Mouse (Mus musculus) embryonic facial prominence, embryonic 11.5 days (tissue): Measurements from ENCODE around the gene Rnf214. TPM values are rescaled to one million over a fixed set of nuclear protein-coding genes. Genes with fewer than 3 reads are reported as not detected.
A peak's percentile ranks its signal among the peaks of the same experiment; 100 is the strongest.

ENCODE experiments used
- ATAC-seq: fragments of 200-750 bp; cut with Nextera tagmentation; replicated peaks from 2 replicates; pipeline ENCODE4 v1.8.0; 2017; ENCODE audit warnings: low read depth; ENCODE audit not compliant: insufficient number of reproducible peaks, low FRiP score, low TSS enrichment
- DNase-seq: peaks from one replicate; pipeline ENCODE4 v3.0.0-alpha.2; 2015; ENCODE audit warnings: low spot score
- H3K27ac ChIP-seq: fragments of 300-500 bp; sonication (generic); replicated peaks from 2 replicates; pipeline ENCODE4 v1.5.1; 2014; ENCODE audit warnings: mild to moderate bottlenecking, low read depth, low read length, control low read depth
- H3K27me3 ChIP-seq: fragments of 300-500 bp; sonication (generic); 2 replicates; pipeline ENCODE4 v1.6.1; 2014; ENCODE audit warnings: mild to moderate bottlenecking, low read length, moderate library complexity, mixed read lengths; ENCODE audit not compliant: control insufficient read depth, insufficient read depth
- H3K36me3 ChIP-seq: fragments of 300-500 bp; sonication (generic); replicated peaks from 2 replicates; pipeline ENCODE4 v1.6.1; 2014; ENCODE audit warnings: low read depth, mild to moderate bottlenecking, low read length, moderate library complexity, mixed read lengths; ENCODE audit not compliant: control insufficient read depth, insufficient read depth
- H3K4me1 ChIP-seq: fragments of 300-500 bp; sonication (generic); 2 replicates; pipeline ENCODE4 v1.6.1; 2014; ENCODE audit warnings: low read length, mixed read lengths; ENCODE audit not compliant: control insufficient read depth, insufficient read depth
- H3K4me2 ChIP-seq: fragments of 300-500 bp; sonication (generic); 2 replicates; pipeline ENCODE4 v1.6.1; 2014; ENCODE audit warnings: low read depth, mild to moderate bottlenecking, control low read depth, low read length, moderate library complexity
- H3K4me3 ChIP-seq: fragments of 300-500 bp; sonication (generic); 2 replicates; pipeline ENCODE4 v1.5.1; 2014; ENCODE audit warnings: low read depth, low read length, control low read depth
- H3K9ac ChIP-seq: fragments of 300-500 bp; sonication (generic); replicated peaks from 2 replicates; pipeline ENCODE4 v1.6.1; 2014; ENCODE audit warnings: mild to moderate bottlenecking, control low read depth, low read length
- H3K9me3 ChIP-seq: fragments of 300-500 bp; sonication (generic); replicated peaks from 2 replicates; pipeline ENCODE4 v1.6.1; 2016; ENCODE audit warnings: mild to moderate bottlenecking, low read length, inconsistent platforms, mixed read lengths; ENCODE audit not compliant: control insufficient read depth
- WGBS: fragments of 180-500 bp; shearing (Covaris S2); extraction: QIAGEN DNeasy Blood & Tissue Kit; methylation state at CpG from one replicate; pipeline ENCODE4 v1.1.7; 2014; 5-methylcytosine and 5-hydroxymethylcytosine counted together
- polyA plus RNA-seq: library from polyadenylated mRNA; unstranded; fragments of >200 nt; fragmentation: Nextera tagmentation; extraction: Ambion mirVana; gene quantifications from 2 replicates; pipeline ENCODE4 v1.2.1, GENCODE M21; 2014

Gene Rnf214
- polyA plus RNA-seq, 1 experiment from 2014 or later: 53.1 TPM

- 86% methylated on average over 5 of the region's 5 CpGs for WGBS
- DNase-seq (no peak), ATAC-seq (no peak)
- Histone ChIP-seq H3K9ac (no peak overlapping the region), H3K4me3 (no peak overlapping the region), H3K27me3 (no peaks in the 10 kb centered on the region), H3K9me3 (no peaks in the 10 kb centered on the region), H3K36me3 (peaks cover 8% of the 10 kb centered on the region; the same call in 1 of the 2 replicates), H3K4me2 (no peak overlapping the region), H3K4me1 (no peaks in the 10 kb centered on the region), H3K27ac (no peak overlapping the region)
Observed at GRCm38 (mm10) chr9:45929285-45929684, 22.6 kb upstream of the Rnf214 start.

GRCm38 (mm10) chr9:45919895-45920294 is 13.2 kb upstream of the Rnf214 start:
- Histone ChIP-seq H3K36me3 (no peaks in the 10 kb centered on the region; the same call in 1 of the 2 replicates), H3K27ac (no peak overlapping the region), H3K4me3 (no peak overlapping the region), H3K4me1 (no peaks in the 10 kb centered on the region), H3K27me3 (no peaks in the 10 kb centered on the region), H3K4me2 (no peak overlapping the region), H3K9ac (no peak overlapping the region), H3K9me3 (no peaks in the 10 kb centered on the region)
- 60% methylated on average over 1 of the region's 1 CpGs for WGBS
- ATAC-seq (no peak), DNase-seq (no peak)

- no peak for ATAC-seq
- Histone ChIP-seq H3K9me3 (no peaks in the 10 kb centered on the region), H3K4me1 (no peaks in the 10 kb centered on the region), H3K27ac (no peak overlapping the region), H3K9ac (no peak overlapping the region), H3K4me3 (no peak overlapping the region), H3K4me2 (no peak overlapping the region), H3K27me3 (no peaks in the 10 kb centered on the region), H3K36me3 (no peaks in the 10 kb centered on the region; the same call in none of the 2 replicates)
- 87% methylated on average over 5 of the region's 5 CpGs for WGBS
- DNase-seq: no peak
Observed at GRCm38 (mm10) chr9:45917041-45917934, 10.6 kb upstream of the Rnf214 start.

DNA sequence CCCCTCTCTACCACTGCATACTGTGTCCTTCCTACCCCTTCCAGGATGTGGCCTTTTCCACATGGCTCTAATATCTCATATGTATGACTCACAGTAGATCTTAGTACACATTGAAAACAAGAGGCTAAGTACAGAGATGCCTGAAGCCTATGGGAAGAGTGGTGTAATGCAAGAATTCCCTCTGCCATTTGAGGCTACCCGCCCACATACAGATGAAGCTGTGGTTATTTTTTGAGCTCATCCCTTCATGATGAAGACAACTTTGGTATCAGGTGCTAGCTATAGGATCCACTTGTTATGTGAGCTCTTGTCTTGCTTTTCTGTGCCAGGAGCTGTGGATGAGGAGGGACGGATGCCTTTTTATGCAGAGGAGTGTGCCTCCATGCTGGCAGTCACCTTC is 8.9 kb upstream of the Rnf214 start:
- Histone ChIP-seq H3K27me3 (no peaks in the 10 kb centered on the region), H3K27ac (no peak overlapping the region), H3K4me1 (no peaks in the 10 kb centered on the region), H3K4me2 (no peak overlapping the region), H3K9ac (no peak overlapping the region), H3K9me3 (no peaks in the 10 kb centered on the region), H3K4me3 (no peak overlapping the region), H3K36me3 (no peaks in the 10 kb centered on the region; the same call in none of the 2 replicates)
- DNase-seq (no peak), ATAC-seq (no peak)
- WGBS: 90% methylated on average over 2 of the region's 2 CpGs

- Histone ChIP-seq H3K9ac (no peak overlapping the region), H3K9me3 (no peaks in the 10 kb centered on the region), H3K4me3 (no peak overlapping the region), H3K27me3 (no peaks in the 10 kb centered on the region), H3K36me3 (no peaks in the 10 kb centered on the region; the same call in none of the 2 replicates), H3K27ac (no peak overlapping the region), H3K4me1 (no peaks in the 10 kb centered on the region; the same call in 1 of the 2 replicates), H3K4me2 (no peak overlapping the region)
- peak; percentile 43 for DNase-seq
- WGBS: 77% methylated on average over 1 of the region's 1 CpGs
- no peak for ATAC-seq
Observed at GRCm38 (mm10) chr9:45911673-45912072, 5.0 kb upstream of the Rnf214 start.

GRCm38 (mm10) chr9:45910995-45911394 is 4.3 kb upstream of the Rnf214 start:
- H3K4me1 ChIP-seq: no peaks in the 10 kb centered on the region; the same call in 1 of the 2 replicates
- H3K27me3 ChIP-seq: no peaks in the 10 kb centered on the region
- no peak overlapping the region for H3K27ac ChIP-seq
- WGBS: 98% methylated on average over 3 of the region's 3 CpGs
- H3K36me3 ChIP-seq: no peaks in the 10 kb centered on the region; the same call in none of the 2 replicates
- ATAC-seq (no peak), DNase-seq (no peak)
- H3K4me3 ChIP-seq: no peak overlapping the region
- H3K4me2 ChIP-seq: no peak overlapping the region
- no peak overlapping the region for H3K9ac ChIP-seq
- no peaks in the 10 kb centered on the region for H3K9me3 ChIP-seq

GRCm38 (mm10) chr9:45907078-45907428 is 342 bp upstream of the Rnf214 start:
- DNase-seq (peak; percentile 8), ATAC-seq (peak; percentile 46; the same call in 1 of the 2 replicates)
- 1% methylated on average over 19 of the region's 19 CpGs for WGBS
- Histone ChIP-seq H3K9me3 (no peaks in the 10 kb centered on the region), H3K4me1 (no peaks in the 10 kb centered on the region; the same call in 1 of the 2 replicates), H3K27me3 (no peaks in the 10 kb centered on the region), H3K27ac (0 out of 2 replicates have a peak overlapping the region, but pooled peaks have one; percentile 78), H3K36me3 (no peaks in the 10 kb centered on the region), H3K4me2 (peak overlapping the region; percentile 75), H3K9ac (peak overlapping the region; percentile 92), H3K4me3 (peak overlapping the region; percentile 96)

GRCm38 (mm10) chr9:45905811-45906237 is 887 bp downstream of the Rnf214 start:
- Histone ChIP-seq H3K4me1 (no peaks in the 10 kb centered on the region; the same call in 1 of the 2 replicates), H3K27ac (peak overlapping the region; percentile 86), H3K4me2 (peak overlapping the region; percentile 75), H3K9me3 (no peaks in the 10 kb centered on the region), H3K9ac (peak overlapping the region; percentile 92), H3K4me3 (peak overlapping the region; percentile 96), H3K36me3 (peaks cover 4% of the 10 kb centered on the region), H3K27me3 (no peaks in the 10 kb centered on the region)
- under 1% methylated on average over 19 of the region's 27 CpGs for WGBS
- peak; percentile 41 for DNase-seq
- ATAC-seq: peak; percentile 54
